Mouse (Mus musculus) hindbrain, embryonic 16.5 days (tissue): ENCODE results near the gene Sik3. TPM values are rescaled to one million over a fixed set of nuclear protein-coding genes. Genes with fewer than 3 reads are reported as not detected.
A peak's percentile ranks its signal among the peaks of the same experiment; 100 is the strongest.
"Not testable (repeated sequence)": the region's sequence is repeated elsewhere in the genome, so short reads cannot be mapped to it uniquely, and the experiment has no call there.

Experiments used
- ATAC-seq: fragments of 200-750 bp; cut with Nextera tagmentation; 2 replicates; pipeline ENCODE4 v1.8.0; 2017; ENCODE audit warnings: moderate TSS enrichment, moderate library complexity
- H3K27ac ChIP-seq: fragments of 300-500 bp; sonication (generic); 2 replicates; pipeline ENCODE4 v1.5.1; 2014; ENCODE audit warnings: low read depth, mild to moderate bottlenecking, control low read depth, low read length, moderate library complexity
- H3K27me3 ChIP-seq: fragments of 300-500 bp; sonication (generic); replicated peaks from 2 replicates; pipeline ENCODE4 v1.6.1; 2014; ENCODE audit warnings: low read length; ENCODE audit not compliant: control insufficient read depth, insufficient read depth
- H3K36me3 ChIP-seq: fragments of 300-500 bp; sonication (generic); 2 replicates; pipeline ENCODE4 v1.6.1; 2014; ENCODE audit warnings: mild to moderate bottlenecking, low read length, moderate library complexity, mixed read lengths; ENCODE audit not compliant: control insufficient read depth, insufficient read depth
- H3K4me1 ChIP-seq: fragments of 300-500 bp; sonication (generic); 2 replicates; pipeline ENCODE4 v1.6.1; 2014; ENCODE audit warnings: low read depth, low read length; ENCODE audit not compliant: control insufficient read depth, insufficient read depth
- H3K4me2 ChIP-seq: fragments of 300-500 bp; sonication (generic); 2 replicates; pipeline ENCODE4 v1.6.1; 2014; ENCODE audit warnings: mild to moderate bottlenecking, low read length, control low read depth, moderate library complexity
- H3K4me3 ChIP-seq: fragments of 300-500 bp; sonication (generic); 2 replicates; pipeline ENCODE4 v1.5.1; 2014; ENCODE audit warnings: mild to moderate bottlenecking, low read length, control low read depth, moderate library complexity
- H3K9ac ChIP-seq: fragments of 300-500 bp; sonication (generic); 2 replicates; pipeline ENCODE4 v1.6.1; 2014; ENCODE audit warnings: low read depth, mild to moderate bottlenecking, control low read depth, low read length, moderate library complexity
- H3K9me3 ChIP-seq: fragments of 300-500 bp; sonication (generic); 2 replicates; pipeline ENCODE4 v1.6.1; 2014; ENCODE audit warnings: mild to moderate bottlenecking, low read length, moderate library complexity; ENCODE audit not compliant: control insufficient read depth
- WGBS: fragments of 180-500 bp; shearing (Covaris S2); extraction: QIAGEN DNeasy Blood & Tissue Kit; methylation state at CpG from one replicate; pipeline ENCODE4 v1.1.7; 2014; 5-methylcytosine and 5-hydroxymethylcytosine counted together
- polyA plus RNA-seq: library from polyadenylated mRNA; unstranded; fragments of >200 nt; fragmentation: Nextera tagmentation; extraction: Ambion mirVana; gene quantifications from 2 replicates; pipeline ENCODE4 v1.2.1, GENCODE M21; 2015

Sik3 gene
- polyA plus RNA-seq, 1 experiment from 2014 or later: 5.2 TPM

DNA sequence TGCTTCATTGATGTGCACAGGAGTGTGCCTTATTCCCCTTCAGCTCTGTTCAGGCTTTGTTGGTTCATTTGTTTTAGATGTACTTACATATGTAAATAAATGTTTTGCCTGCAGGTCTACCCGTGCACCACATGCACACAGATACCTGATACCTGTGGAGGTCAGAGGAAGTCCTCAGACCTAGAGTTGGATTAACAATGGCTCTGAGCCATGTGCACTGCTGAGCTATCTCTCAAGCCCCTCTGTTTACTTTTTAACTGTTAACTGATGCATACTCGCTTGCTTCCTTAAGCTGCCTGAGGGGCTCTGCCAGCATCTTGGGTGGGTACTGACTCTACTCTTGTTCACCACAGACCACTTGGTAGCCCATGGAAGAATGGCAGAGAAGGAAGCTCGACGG is 142.4 kb downstream of the Sik3 start:
- H3K4me3 ChIP-seq: no peak overlapping the region
- H3K4me2 ChIP-seq: no peak overlapping the region
- no peaks in the 10 kb centered on the region for H3K9me3 ChIP-seq
- no peak overlapping the region for H3K9ac ChIP-seq
- peaks cover 4% of the 10 kb centered on the region for H3K4me1 ChIP-seq
- 74% methylated on average over 4 of the region's 4 CpGs for WGBS
- no peaks in the 10 kb centered on the region for H3K36me3 ChIP-seq
- ATAC-seq: no peak
- H3K27me3 ChIP-seq: no peaks in the 10 kb centered on the region
- H3K27ac ChIP-seq: no peak overlapping the region

DNA sequence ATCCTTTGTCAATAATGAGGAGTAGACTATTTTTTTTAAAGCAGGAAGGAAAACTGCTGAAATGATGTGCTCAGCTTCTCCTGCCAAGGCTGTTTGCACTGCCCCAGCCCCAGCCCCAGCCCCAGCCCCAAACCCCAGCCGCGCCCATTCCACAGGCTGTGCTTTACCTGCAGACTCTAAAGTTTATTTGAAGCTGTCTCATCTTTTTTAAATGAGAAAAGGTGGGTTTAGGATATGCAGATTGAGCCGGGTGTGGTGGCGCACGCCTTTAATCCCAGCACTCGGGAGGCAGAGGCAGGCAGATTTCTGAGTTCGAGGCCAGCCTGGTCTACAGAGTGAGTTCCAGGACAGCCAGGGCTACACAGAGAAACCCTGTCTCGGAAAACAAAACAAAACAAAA is 143.2 kb downstream of the Sik3 start:
- not testable (repeated sequence) for H3K4me3 ChIP-seq, H3K36me3 ChIP-seq, ATAC-seq, H3K27ac ChIP-seq, H3K4me2 ChIP-seq, H3K9ac ChIP-seq, H3K4me1 ChIP-seq, H3K27me3 ChIP-seq, H3K9me3 ChIP-seq
- WGBS: 98% methylated on average over 8 of the region's 8 CpGs

DNA sequence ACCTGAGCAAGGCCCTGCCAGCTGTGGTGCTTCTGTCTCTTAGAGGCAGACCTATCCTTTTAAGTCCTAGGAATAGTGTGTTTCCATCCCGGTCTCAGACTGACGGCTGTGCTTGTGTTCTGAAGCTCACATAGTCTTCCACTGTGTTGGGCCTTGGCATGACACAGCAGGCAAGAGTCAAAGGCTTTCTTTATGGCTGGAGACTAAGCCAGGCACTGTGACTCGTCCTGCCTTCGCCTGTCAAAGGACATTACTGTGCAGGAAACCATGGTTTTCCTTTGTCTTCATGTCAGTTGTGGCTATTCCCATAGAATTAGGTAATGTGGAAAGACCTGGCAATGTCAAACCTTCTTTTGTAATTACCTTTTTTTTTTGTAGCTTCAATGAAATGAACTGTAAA is 144.1 kb downstream of the Sik3 start:
- H3K4me3 ChIP-seq: no peak overlapping the region
- no peaks in the 10 kb centered on the region for H3K9me3 ChIP-seq
- no peak overlapping the region for H3K9ac ChIP-seq
- no peak overlapping the region for H3K27ac ChIP-seq
- 39% methylated on average over 4 of the region's 4 CpGs for WGBS
- peak; percentile 82 for ATAC-seq
- H3K36me3 ChIP-seq: no peaks in the 10 kb centered on the region
- H3K4me2 ChIP-seq: no peak overlapping the region
- no peaks in the 10 kb centered on the region; the same call in 1 of the 2 replicates for H3K4me1 ChIP-seq
- H3K27me3 ChIP-seq: no peaks in the 10 kb centered on the region

DNA sequence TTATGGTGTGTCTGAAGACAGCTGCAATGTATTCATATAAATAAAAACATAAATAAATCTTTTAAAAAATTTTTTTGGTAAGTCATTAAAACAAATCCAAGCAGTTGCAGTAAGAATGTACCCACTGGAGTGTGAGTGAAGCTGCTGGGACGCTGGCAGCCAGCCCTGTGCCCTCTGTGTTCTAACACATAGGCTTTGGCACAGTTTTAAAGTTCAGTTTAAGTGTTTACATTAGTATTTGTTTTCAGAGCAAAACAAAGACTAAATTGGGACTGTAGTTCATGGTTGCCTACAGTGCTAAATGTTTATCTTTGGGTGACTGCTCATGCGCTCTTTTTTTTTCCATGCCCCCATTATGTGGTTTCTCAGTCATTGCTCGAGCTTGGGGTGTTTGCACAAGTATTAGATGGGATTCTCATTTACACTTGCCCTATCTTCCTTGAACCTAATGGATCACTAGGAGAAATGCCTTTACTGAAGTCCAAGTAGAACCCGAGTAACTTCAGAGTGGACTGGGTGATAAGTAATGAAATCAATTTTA is 145.7 kb downstream of the Sik3 start:
- H3K9me3 ChIP-seq: no peaks in the 10 kb centered on the region
- H3K36me3 ChIP-seq: no peaks in the 10 kb centered on the region
- 65% methylated on average over 4 of the region's 4 CpGs for WGBS
- no peak overlapping the region for H3K4me3 ChIP-seq
- ATAC-seq: no peak
- no peak overlapping the region for H3K27ac ChIP-seq
- no peaks in the 10 kb centered on the region for H3K4me1 ChIP-seq
- H3K4me2 ChIP-seq: no peak overlapping the region
- H3K9ac ChIP-seq: no peak overlapping the region
- H3K27me3 ChIP-seq: no peaks in the 10 kb centered on the region

GRCm38 (mm10) chr9:46163430-46163829 is 150.8 kb downstream of the Sik3 start:
- no peak overlapping the region for H3K4me3 ChIP-seq
- H3K9ac ChIP-seq: no peak overlapping the region
- H3K4me2 ChIP-seq: no peak overlapping the region
- 91% methylated on average over 8 of the region's 8 CpGs for WGBS
- no peaks in the 10 kb centered on the region for H3K27me3 ChIP-seq
- H3K9me3 ChIP-seq: no peaks in the 10 kb centered on the region
- no peak overlapping the region for H3K27ac ChIP-seq
- ATAC-seq: no peak
- H3K36me3 ChIP-seq: no peaks in the 10 kb centered on the region
- H3K4me1 ChIP-seq: no peaks in the 10 kb centered on the region

DNA sequence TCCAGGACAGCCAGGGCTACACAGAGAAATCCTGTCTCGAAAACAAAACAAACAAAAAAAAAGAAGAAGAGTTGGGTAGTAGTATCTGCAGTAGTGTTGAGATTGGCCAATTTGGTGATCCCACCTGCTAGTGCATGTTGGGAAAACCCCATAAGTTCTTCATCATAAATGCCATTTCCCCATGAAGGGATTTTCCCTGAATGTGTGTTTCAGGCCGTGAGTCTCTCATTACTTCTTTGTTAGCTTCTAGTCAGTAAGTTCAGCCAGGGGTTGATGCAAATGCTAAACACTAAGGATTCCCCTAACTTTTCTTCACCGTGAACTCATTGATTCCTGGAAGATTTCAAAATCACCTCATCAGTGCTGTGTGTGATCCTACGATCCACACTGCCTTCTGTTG is 156.2 kb downstream of the Sik3 start:
- 89% methylated on average over 4 of the region's 4 CpGs for WGBS

DNA sequence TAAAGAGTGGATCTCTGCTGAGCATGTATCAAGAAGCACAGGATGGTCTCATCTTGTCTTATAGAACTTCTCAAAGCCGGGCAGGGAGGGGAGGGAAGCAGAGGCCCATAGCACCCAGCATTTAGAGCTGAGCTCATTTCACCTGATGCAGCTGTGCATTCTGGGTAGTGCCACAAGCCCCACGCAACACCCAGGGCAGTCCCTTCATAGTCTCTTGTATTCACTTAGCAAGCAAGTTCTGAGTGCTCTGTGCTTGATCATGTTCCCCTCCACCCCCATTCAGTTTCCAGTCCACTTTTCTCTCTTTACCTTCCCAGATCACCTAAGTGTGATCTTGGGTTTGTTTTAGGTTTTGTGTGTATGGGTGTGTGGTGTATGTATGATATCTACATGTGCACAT is 159.6 kb downstream of the Sik3 start:
- no peak for ATAC-seq
- 87% methylated on average over 2 of the region's 2 CpGs for WGBS
- H3K9ac ChIP-seq: no peak overlapping the region
- H3K9me3 ChIP-seq: no peaks in the 10 kb centered on the region
- no peaks in the 10 kb centered on the region for H3K4me1 ChIP-seq
- H3K4me2 ChIP-seq: no peak overlapping the region
- no peak overlapping the region for H3K4me3 ChIP-seq
- H3K27me3 ChIP-seq: no peaks in the 10 kb centered on the region
- no peak overlapping the region for H3K27ac ChIP-seq
- no peaks in the 10 kb centered on the region for H3K36me3 ChIP-seq

More for the DNA sequence above, 156.2 kb downstream of the Sik3 start:
- no peak overlapping the region for H3K27ac ChIP-seq
- no peak overlapping the region for H3K4me2 ChIP-seq
- no peaks in the 10 kb centered on the region for H3K4me1 ChIP-seq
- no peak overlapping the region for H3K4me3 ChIP-seq
- ATAC-seq: no peak
- H3K36me3 ChIP-seq: no peaks in the 10 kb centered on the region
- H3K9me3 ChIP-seq: no peaks in the 10 kb centered on the region
- H3K27me3 ChIP-seq: no peaks in the 10 kb centered on the region
- no peak overlapping the region for H3K9ac ChIP-seq

DNA sequence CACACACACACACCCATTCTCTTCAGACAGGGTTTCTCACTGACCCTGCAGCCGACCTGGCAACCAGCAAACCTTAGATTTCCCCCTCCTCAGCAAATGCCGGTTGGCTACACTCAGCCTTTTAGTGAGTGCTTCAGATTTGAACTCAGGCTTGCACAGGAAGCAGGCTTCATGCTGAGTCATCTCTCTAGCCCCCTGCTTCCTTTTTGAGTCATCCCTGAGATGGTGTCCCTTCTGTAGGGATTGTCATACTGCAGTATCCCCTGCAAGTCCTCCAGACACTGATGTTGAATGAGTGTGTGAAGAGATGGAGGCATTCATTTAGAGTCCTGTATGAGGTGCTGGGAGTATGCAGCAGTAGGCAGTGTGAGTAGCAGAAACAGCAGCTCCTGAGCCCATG is 160.3 kb downstream of the Sik3 start:
- Histone ChIP-seq H3K4me3 (no peak overlapping the region), H3K4me1 (no peaks in the 10 kb centered on the region), H3K27me3 (no peaks in the 10 kb centered on the region), H3K9ac (no peak overlapping the region), H3K9me3 (no peaks in the 10 kb centered on the region), H3K4me2 (no peak overlapping the region), H3K36me3 (no peaks in the 10 kb centered on the region; the same call in none of the 2 replicates), H3K27ac (no peak overlapping the region)
- WGBS: 55% methylated on average over 2 of the region's 2 CpGs
- ATAC-seq: no peak

GRCm38 (mm10) chr9:46173919-46174318 is 161.3 kb downstream of the Sik3 start:
- no peak overlapping the region for H3K27ac ChIP-seq
- H3K4me3 ChIP-seq: no peak overlapping the region
- no peak for ATAC-seq
- no peaks in the 10 kb centered on the region for H3K4me1 ChIP-seq
- no peak overlapping the region for H3K4me2 ChIP-seq
- H3K9ac ChIP-seq: no peak overlapping the region
- no peaks in the 10 kb centered on the region for H3K27me3 ChIP-seq
- WGBS: 90% methylated on average over 6 of the region's 6 CpGs
- peaks cover 7% of the 10 kb centered on the region for H3K36me3 ChIP-seq
- no peaks in the 10 kb centered on the region for H3K9me3 ChIP-seq

DNA sequence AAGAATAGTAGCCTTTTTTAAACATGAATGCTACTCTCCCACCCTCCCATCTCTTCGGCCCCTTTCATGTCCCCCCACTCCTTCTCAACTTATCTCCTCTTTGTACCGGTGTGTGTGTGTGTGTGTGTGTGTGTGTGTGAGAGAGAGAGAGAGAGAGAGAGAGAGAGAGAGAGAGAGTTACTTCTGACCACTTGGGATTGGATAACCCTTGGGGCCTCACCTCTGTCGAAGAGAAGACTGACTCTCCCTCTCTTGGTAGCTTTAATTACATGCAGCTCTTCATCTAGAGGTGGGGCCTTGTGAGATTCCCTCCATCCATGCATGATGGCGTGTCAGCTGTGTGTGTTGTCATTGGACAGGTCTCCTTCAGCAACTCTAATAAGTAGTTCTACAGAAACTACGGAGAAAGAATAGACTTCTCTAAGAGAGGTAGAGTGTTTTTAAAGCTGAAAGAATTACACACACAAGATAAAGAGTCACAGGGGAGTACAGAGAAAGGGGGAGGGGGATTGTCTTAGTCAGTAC is 162.2 kb downstream of the Sik3 start:
- H3K9me3 ChIP-seq: no peaks in the 10 kb centered on the region
- no peaks in the 10 kb centered on the region for H3K27me3 ChIP-seq
- no peaks in the 10 kb centered on the region for H3K4me1 ChIP-seq
- 90% methylated on average over 5 of the region's 5 CpGs for WGBS
- peaks cover 7% of the 10 kb centered on the region for H3K36me3 ChIP-seq
- H3K4me3 ChIP-seq: no peak overlapping the region
- H3K27ac ChIP-seq: no peak overlapping the region
- no peak overlapping the region for H3K9ac ChIP-seq
- no peak overlapping the region for H3K4me2 ChIP-seq
- ATAC-seq: no peak
